Mouse (Mus musculus): ENCODE results near the gene Ubl4a. TPM values are rescaled to one million over a fixed set of nuclear protein-coding genes. Genes with fewer than 3 reads are reported as not detected.
"Not testable (repeated sequence)": the region's sequence is repeated elsewhere in the genome, so short reads cannot be mapped to it uniquely, and the experiment has no call there.

Ubl4a gene
- polyA plus RNA-seq (2015; fragmentation: Nextera tagmentation; extraction: Ambion mirVana): 39.8 and 47.2 TPM in 2 replicates

- H3K36me3 ChIP-seq: 0 out of 2 replicates have a peak, but pooled peaks cover 4% of the 10 kb centered on the region
- peak within 1 kb of the TSS; percentile 72 for H3K4me2 ChIP-seq
- peak; percentile 83 for DNase-seq
- H3K4me1 ChIP-seq (replicated peaks): peaks cover 26% of the 10 kb centered on the region
- no peaks in the 10 kb centered on the region for H3K27me3 ChIP-seq
- H3K9ac ChIP-seq: peak within 1 kb of the TSS; percentile 76
- 14% methylated on average over 32 of the region's 32 CpGs for WGBS (ENCODE audit: insufficient replicate concordance)
- peak within 1 kb of the TSS; percentile 61 for H3K4me3 ChIP-seq (replicated peaks)
- H3K27ac ChIP-seq: peak within 1 kb of the TSS; percentile 63; the same call in 1 of the 2 replicates
- peak; percentile 91 for ATAC-seq (ENCODE audit: low read depth)
- H3K9me3 ChIP-seq (replicated peaks): no peaks in the 10 kb centered on the region
Measured at GRCm38 (mm10) chrX:74372888-74373549, at the start of gene Ubl4a, which contains the start of gene Slc10a3. TSS of gene Ubl4a (minus strand) at chrX:74373218. TSS of gene Slc10a3 (minus strand) at chrX:74373349.

GRCm38 (mm10) chrX:74413377-74413776 lies 40.4 kb upstream of the Ubl4a start:
- H3K36me3 ChIP-seq: peaks cover 44% of the 10 kb centered on the region
- H3K9ac ChIP-seq: no peak overlapping the region
- DNase-seq (peak; percentile 46), ATAC-seq (ENCODE audit: low read depth) (no peak)
- no peaks in the 10 kb centered on the region for H3K4me1 ChIP-seq (replicated peaks)
- H3K27me3 ChIP-seq: no peaks in the 10 kb centered on the region
- no peak overlapping the region for H3K4me3 ChIP-seq (replicated peaks)
- H3K9me3 ChIP-seq (replicated peaks): no peaks in the 10 kb centered on the region
- H3K27ac ChIP-seq: no peak overlapping the region
- no peak overlapping the region for H3K4me2 ChIP-seq

GRCm38 (mm10) chrX:74408340-74408739 lies 35.3 kb upstream of the Ubl4a start:
- peaks cover 36% of the 10 kb centered on the region for H3K36me3 ChIP-seq
- no peak overlapping the region for H3K27ac ChIP-seq
- no peak overlapping the region for H3K9ac ChIP-seq
- H3K4me2 ChIP-seq: no peak overlapping the region
- 39% methylated on average over 2 of the region's 2 CpGs for WGBS (ENCODE audit: insufficient replicate concordance)
- DNase-seq (no peak), ATAC-seq (ENCODE audit: low read depth) (no peak)
- H3K27me3 ChIP-seq: no peaks in the 10 kb centered on the region
- no peaks in the 10 kb centered on the region for H3K4me1 ChIP-seq (replicated peaks)
- no peak overlapping the region for H3K4me3 ChIP-seq (replicated peaks)
- no peaks in the 10 kb centered on the region for H3K9me3 ChIP-seq (replicated peaks)

- Histone ChIP-seq H3K27me3 (no peaks in the 10 kb centered on the region), H3K4me1 (replicated peaks) (no peaks in the 10 kb centered on the region), H3K9me3 (replicated peaks) (no peaks in the 10 kb centered on the region), H3K4me2 (no peak overlapping the region), H3K27ac (no peak overlapping the region), H3K4me3 (replicated peaks) (no peak overlapping the region), H3K9ac (no peak overlapping the region), H3K36me3 (no peaks in the 10 kb centered on the region)
- 64% methylated on average over 3 of the region's 3 CpGs for WGBS (ENCODE audit: insufficient replicate concordance)
- DNase-seq: no peak
- ATAC-seq (ENCODE audit: low read depth): no peak
Measured at GRCm38 (mm10) chrX:74400136-74400535, 27.1 kb upstream of the Ubl4a start.

GRCm38 (mm10) chrX:74392535-74393443 lies 19.8 kb upstream of the Ubl4a start, which contains the start of the genes Fam3a and Ikbkg:
TSS of gene Fam3a (minus strand) at chrX:74393272.
TSS of gene Ikbkg (plus strand) at chrX:74393290.
- Histone ChIP-seq H3K36me3 (no peaks in the 10 kb centered on the region), H3K4me2 (peak within 1 kb of the TSS; percentile 76), H3K4me1 (replicated peaks) (peaks cover 24% of the 10 kb centered on the region), H3K9me3 (replicated peaks) (no peaks in the 10 kb centered on the region), H3K27ac (peak within 1 kb of the TSS; percentile 93), H3K9ac (peak within 1 kb of the TSS; percentile 80), H3K4me3 (replicated peaks) (peak within 1 kb of the TSS; percentile 64), H3K27me3 (no peaks in the 10 kb centered on the region)
- DNase-seq: peak; percentile 88
- peak; percentile 100 for ATAC-seq (ENCODE audit: low read depth)
- WGBS (ENCODE audit: insufficient replicate concordance): 12% methylated on average over 30 of the region's 30 CpGs

- ATAC-seq (ENCODE audit: low read depth): peak; percentile 25
- Histone ChIP-seq H3K27me3 (no peaks in the 10 kb centered on the region), H3K27ac (peak overlapping the region; percentile 59), H3K4me1 (replicated peaks) (peaks cover 44% of the 10 kb centered on the region), H3K4me3 (replicated peaks) (no peak overlapping the region), H3K36me3 (0 out of 2 replicates have a peak, but pooled peaks cover 4% of the 10 kb centered on the region), H3K9me3 (replicated peaks) (no peaks in the 10 kb centered on the region), H3K9ac (no peak overlapping the region), H3K4me2 (no peak overlapping the region)
- no peak for DNase-seq
Measured at GRCm38 (mm10) chrX:74388153-74388552, 15.1 kb upstream of the Ubl4a start.

GRCm38 (mm10) chrX:74384451-74384850 lies 11.4 kb upstream of the Ubl4a start:
- H3K27ac ChIP-seq: no peak overlapping the region
- no peaks in the 10 kb centered on the region for H3K9me3 ChIP-seq (replicated peaks)
- no peaks in the 10 kb centered on the region for H3K27me3 ChIP-seq
- no peak overlapping the region for H3K9ac ChIP-seq
- peaks cover 40% of the 10 kb centered on the region for H3K4me1 ChIP-seq (replicated peaks)
- no peak overlapping the region for H3K4me3 ChIP-seq (replicated peaks)
- peak; percentile 49 for DNase-seq
- 26% methylated on average over 2 of the region's 2 CpGs for WGBS (ENCODE audit: insufficient replicate concordance)
- H3K4me2 ChIP-seq: peak overlapping the region; percentile 3; the same call in 1 of the 2 replicates
- ATAC-seq (ENCODE audit: low read depth): peak; percentile 88
- 0 out of 2 replicates have a peak, but pooled peaks cover 4% of the 10 kb centered on the region for H3K36me3 ChIP-seq

GRCm38 (mm10) chrX:74368209-74368909 lies 4.7 kb downstream of the Ubl4a start:
- Histone ChIP-seq H3K4me2 (peak overlapping the region; percentile 74), H3K27me3 (no peaks in the 10 kb centered on the region), H3K4me1 (replicated peaks) (peaks cover 40% of the 10 kb centered on the region), H3K36me3 (peaks cover 12% of the 10 kb centered on the region; the same call in 1 of the 2 replicates), H3K9me3 (replicated peaks) (no peaks in the 10 kb centered on the region), H3K9ac (peak overlapping the region; percentile 85), H3K27ac (peak overlapping the region; percentile 73), H3K4me3 (replicated peaks) (peak overlapping the region; percentile 75)
- ATAC-seq (ENCODE audit: low read depth): peak; percentile 75
- 11% methylated on average over 49 of the region's 49 CpGs for WGBS (ENCODE audit: insufficient replicate concordance)
- peak; percentile 62 for DNase-seq

GRCm38 (mm10) chrX:74367512-74367911 lies 5.5 kb downstream of the Ubl4a start:
- peak overlapping the region; percentile 73 for H3K27ac ChIP-seq
- WGBS (ENCODE audit: insufficient replicate concordance): 53% methylated on average over 10 of the region's 10 CpGs
- peak overlapping the region; percentile 75 for H3K4me3 ChIP-seq (replicated peaks)
- peaks cover 12% of the 10 kb centered on the region; the same call in 1 of the 2 replicates for H3K36me3 ChIP-seq
- peaks cover 35% of the 10 kb centered on the region for H3K4me1 ChIP-seq (replicated peaks)
- H3K27me3 ChIP-seq: no peaks in the 10 kb centered on the region
- H3K9ac ChIP-seq: peak overlapping the region; percentile 85
- DNase-seq (no peak), ATAC-seq (ENCODE audit: low read depth) (no peak)
- peak overlapping the region; percentile 74 for H3K4me2 ChIP-seq
- H3K9me3 ChIP-seq (replicated peaks): no peaks in the 10 kb centered on the region

GRCm38 (mm10) chrX:74359171-74359570 lies 13.8 kb downstream of the Ubl4a start:
- no peak overlapping the region for H3K27ac ChIP-seq
- no peaks in the 10 kb centered on the region for H3K9me3 ChIP-seq (replicated peaks)
- H3K9ac ChIP-seq: no peak overlapping the region
- DNase-seq: no peak
- no peak overlapping the region for H3K4me2 ChIP-seq
- no peaks in the 10 kb centered on the region for H3K36me3 ChIP-seq
- H3K4me3 ChIP-seq (replicated peaks): no peak overlapping the region
- 52% methylated on average over 11 of the region's 11 CpGs for WGBS (ENCODE audit: insufficient replicate concordance)
- no peaks in the 10 kb centered on the region for H3K27me3 ChIP-seq
- no peak for ATAC-seq (ENCODE audit: low read depth)
- H3K4me1 ChIP-seq (replicated peaks): no peaks in the 10 kb centered on the region

- H3K9me3 ChIP-seq (replicated peaks); H3K4me1 ChIP-seq (replicated peaks); H3K9ac ChIP-seq; ATAC-seq (ENCODE audit: low read depth); H3K4me3 ChIP-seq (replicated peaks); H3K27me3 ChIP-seq; H3K4me2 ChIP-seq; H3K27ac ChIP-seq; H3K36me3 ChIP-seq; DNase-seq: not testable (repeated sequence)
- WGBS (ENCODE audit: insufficient replicate concordance): 71% methylated on average over 3 of the region's 3 CpGs
Measured at GRCm38 (mm10) chrX:74357069-74357468, 15.9 kb downstream of the Ubl4a start.

Measured in liver, embryonic 13.5 days (tissue).